Mouse (Mus musculus): ENCODE results near the gene Rab6a.

Gene Rab6a

GRCm38 (mm10) chr7:100622277-100622676 is 15.1 kb downstream of the Rab6a start:
- no peak for DNase-seq (ENCODE audit: low spot score in 2 of 2)

- no peak for DNase-seq (ENCODE audit: low spot score in 2 of 2)
Observed at GRCm38 (mm10) chr7:100624538-100624937, 17.3 kb downstream of the Rab6a start.

GRCm38 (mm10) chr7:100637657-100638056 is 30.4 kb downstream of the Rab6a start:
- DNase-seq (ENCODE audit: low spot score in 2 of 2): no peak

DNA sequence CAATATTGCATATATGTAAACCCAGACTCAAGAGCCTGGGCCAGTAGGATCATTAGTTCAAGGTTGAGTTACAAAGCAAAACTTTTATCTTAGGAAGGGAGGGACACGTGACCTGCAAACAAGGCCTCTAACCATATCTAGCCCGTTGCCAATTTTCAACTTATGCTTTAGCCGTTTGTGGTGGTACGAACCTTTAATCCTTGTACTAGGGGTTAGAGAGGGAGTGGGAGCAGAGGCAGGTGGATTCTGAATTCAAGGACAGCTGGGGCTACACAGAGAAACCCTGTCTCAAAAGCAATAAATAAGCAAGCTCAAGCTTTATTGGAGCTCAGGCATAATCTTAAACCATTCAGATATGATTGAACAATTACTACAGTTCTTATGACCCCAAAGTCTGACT is 35.2 kb downstream of the Rab6a start:
- DNase-seq (ENCODE audit: low spot score in 2 of 2): no peak

- DNase-seq (ENCODE audit: low spot score in 2 of 2): peak; percentile 14 to 40
Observed at GRCm38 (mm10) chr7:100645147-100645546, 37.9 kb downstream of the Rab6a start.

GRCm38 (mm10) chr7:100649095-100649494 is 41.9 kb downstream of the Rab6a start:
- DNase-seq (ENCODE audit: low spot score in 2 of 2): no peak

GRCm38 (mm10) chr7:100649826-100650225 is 42.6 kb downstream of the Rab6a start:
- no peak for DNase-seq (ENCODE audit: low spot score in 2 of 2)

DNA sequence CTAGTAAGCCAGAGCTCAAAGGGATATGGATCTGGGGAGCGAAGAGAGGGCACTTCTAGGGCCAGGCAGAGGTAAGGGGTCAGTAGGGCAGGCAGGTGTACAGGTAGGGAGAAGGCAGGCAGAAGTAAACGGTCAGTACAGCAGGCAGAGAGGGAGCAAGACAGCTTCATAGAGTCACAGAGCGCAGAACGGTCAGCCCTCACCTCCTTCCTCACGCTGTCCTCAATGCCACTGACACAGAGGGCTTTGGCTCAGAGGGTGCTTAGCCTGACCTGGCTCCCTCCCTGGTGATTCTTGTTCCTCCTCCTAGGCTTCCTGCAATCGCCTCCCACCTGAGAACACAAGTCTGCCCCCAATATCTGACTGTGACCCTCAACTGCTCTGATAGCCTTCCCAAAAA is 43.2 kb downstream of the Rab6a start:
- no peak for DNase-seq (ENCODE audit: low spot score in 2 of 2)

- no peak for DNase-seq (ENCODE audit: low spot score in 2 of 2)
Observed at GRCm38 (mm10) chr7:100651011-100651410, 43.8 kb downstream of the Rab6a start.

DNA sequence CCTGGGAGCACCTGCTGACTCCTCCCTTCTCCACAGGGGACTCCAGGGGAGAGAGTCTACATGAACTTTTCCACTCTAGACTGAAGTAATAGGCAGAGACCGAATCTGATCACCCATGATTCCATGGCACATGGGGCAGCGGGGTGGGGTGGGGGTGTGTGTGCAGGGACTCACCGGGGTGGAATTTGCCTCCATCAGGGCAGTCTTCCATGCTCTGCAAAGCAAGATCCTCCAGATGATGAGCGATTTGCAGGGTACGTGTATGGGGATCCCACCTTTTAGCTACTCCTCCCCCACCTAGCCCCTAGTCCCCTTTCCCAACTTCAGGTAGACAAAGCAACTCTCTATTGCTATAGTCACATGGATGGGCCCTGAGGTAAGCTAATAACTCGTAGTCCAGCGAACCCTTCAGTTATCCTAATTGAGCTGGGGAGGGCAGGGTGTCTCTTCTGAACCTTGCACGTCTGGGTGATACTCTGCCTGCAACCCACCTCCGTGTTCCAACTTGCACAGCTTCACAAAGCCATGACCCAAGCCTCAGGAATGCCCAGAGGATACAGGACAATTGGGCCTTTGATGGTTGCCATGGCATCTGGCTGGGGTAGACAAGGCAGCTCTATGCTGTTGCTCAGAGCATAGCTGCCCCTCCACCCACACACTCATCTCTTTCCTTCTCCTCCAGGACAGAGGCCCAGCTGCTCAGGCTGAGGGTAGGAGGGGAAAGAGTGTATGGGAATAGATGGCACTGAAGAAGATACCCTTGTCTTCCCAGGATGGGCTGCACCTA is 46.5 kb downstream of the Rab6a start:
- DNase-seq (ENCODE audit: low spot score in 2 of 2): no peak

GRCm38 (mm10) chr7:100654441-100654840 is 47.2 kb downstream of the Rab6a start:
- no peak for DNase-seq (ENCODE audit: low spot score in 2 of 2)

GRCm38 (mm10) chr7:100656739-100657138 is 49.5 kb downstream of the Rab6a start:
- no peak for DNase-seq (ENCODE audit: low spot score in 2 of 2)

GRCm38 (mm10) chr7:100658093-100658578 is 50.9 kb downstream of the Rab6a start:
- no peak for DNase-seq (ENCODE audit: low spot score in 2 of 2)

- no peak for DNase-seq (ENCODE audit: low spot score in 2 of 2)
Observed at GRCm38 (mm10) chr7:100661264-100661663, 54.1 kb downstream of the Rab6a start.

GRCm38 (mm10) chr7:100662231-100662630 is 55.0 kb downstream of the Rab6a start, which contains the start of gene Plekhb1:
Gene Plekhb1 (minus strand): TSS chr7:100662414.
- no peak for DNase-seq (ENCODE audit: low spot score in 2 of 2)

GRCm38 (mm10) chr7:100663190-100663589 is 56.0 kb downstream of the Rab6a start:
- peak; percentile 58 to 65 for DNase-seq (ENCODE audit: low spot score in 2 of 2)

DNA sequence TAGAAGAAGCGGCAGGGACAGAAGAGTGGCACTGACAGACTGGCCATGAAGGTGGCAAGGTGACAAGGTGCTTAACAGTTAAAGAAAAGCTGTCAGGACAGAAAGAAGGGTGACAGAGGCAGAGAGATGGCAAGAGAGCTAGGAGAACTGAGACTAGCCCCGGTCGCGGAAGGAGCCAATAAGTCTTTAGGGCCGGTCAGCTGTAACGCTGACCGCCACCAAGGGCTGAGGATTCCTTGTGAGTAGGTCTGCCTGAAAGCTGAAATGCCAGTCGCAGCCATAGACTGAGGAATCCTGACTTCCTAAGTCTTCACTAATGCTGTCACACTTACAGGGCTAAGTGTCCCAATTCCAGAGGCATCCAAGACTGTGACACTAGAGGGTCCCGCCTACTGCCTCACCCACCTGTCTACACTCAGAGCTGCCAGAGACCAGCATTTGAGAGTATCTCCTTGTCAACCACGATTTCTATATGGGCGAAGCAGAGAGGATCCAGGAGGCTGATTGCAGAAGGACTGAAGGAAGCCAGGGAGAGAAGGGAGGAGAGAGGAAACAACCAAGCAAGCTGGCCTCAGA is 56.6 kb downstream of the Rab6a start:
- no peak for DNase-seq (ENCODE audit: low spot score in 2 of 2)

GRCm38 (mm10) chr7:100670646-100671045 is 63.4 kb downstream of the Rab6a start:
- DNase-seq (ENCODE audit: low spot score in 2 of 2): no peak

DNA sequence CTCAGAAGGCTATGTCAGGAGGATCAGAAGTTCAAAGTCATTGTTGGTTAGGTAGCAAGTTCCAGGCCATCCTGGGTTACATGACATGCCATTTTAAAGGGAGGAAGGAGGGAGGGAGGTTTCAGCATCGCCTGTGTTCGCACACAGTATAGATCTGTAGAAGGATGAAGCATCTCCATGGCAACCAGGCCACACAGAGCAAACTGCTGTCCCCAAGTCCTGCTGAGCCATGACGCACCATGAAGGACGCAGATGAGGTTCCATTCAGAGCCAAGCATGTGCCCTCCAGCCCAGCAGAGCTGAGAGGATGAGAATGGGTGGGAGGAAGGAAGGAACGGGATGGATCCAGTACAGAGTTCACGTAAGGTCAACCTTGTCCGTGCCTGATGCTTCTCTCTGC is 66.2 kb downstream of the Rab6a start:
- DNase-seq (ENCODE audit: low spot score in 2 of 2): no peak

- DNase-seq (ENCODE audit: low spot score in 2 of 2): no peak
Observed at GRCm38 (mm10) chr7:100674941-100675340, 67.7 kb downstream of the Rab6a start.

DNA sequence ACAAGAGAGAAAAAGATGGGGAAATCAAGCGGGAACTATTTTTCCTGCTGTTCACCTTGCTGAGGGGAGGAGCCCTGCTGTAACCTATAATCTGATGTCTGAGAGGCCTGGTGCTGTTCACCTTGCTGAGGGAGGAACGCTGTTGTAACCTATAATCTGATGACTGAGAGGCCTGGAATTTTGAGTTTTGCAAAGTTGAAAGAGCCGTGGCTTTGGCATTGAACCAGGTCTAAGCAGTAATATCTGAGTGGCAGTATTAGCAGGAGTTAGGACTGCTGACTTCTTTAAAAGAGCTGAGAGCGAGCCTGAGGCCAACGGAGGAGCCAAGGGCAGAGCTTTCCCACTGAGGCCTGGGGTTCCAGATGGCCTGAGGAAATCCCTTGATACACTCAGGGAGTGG is 70.8 kb downstream of the Rab6a start:
- DNase-seq (ENCODE audit: low spot score in 2 of 2): no peak

- no peak for DNase-seq (ENCODE audit: low spot score in 2 of 2)
Observed at GRCm38 (mm10) chr7:100678948-100679880, 72.0 kb downstream of the Rab6a start.
